Mouse (Mus musculus): ENCODE measurements around the gene 1700029P11Rik. TPM values are rescaled to one million over a fixed set of nuclear protein-coding genes. Genes with fewer than 3 reads are reported as not detected.

Gene 1700029P11Rik
- polyA plus RNA-seq, 1 experiment from 2014 or later = not detected

DNA sequence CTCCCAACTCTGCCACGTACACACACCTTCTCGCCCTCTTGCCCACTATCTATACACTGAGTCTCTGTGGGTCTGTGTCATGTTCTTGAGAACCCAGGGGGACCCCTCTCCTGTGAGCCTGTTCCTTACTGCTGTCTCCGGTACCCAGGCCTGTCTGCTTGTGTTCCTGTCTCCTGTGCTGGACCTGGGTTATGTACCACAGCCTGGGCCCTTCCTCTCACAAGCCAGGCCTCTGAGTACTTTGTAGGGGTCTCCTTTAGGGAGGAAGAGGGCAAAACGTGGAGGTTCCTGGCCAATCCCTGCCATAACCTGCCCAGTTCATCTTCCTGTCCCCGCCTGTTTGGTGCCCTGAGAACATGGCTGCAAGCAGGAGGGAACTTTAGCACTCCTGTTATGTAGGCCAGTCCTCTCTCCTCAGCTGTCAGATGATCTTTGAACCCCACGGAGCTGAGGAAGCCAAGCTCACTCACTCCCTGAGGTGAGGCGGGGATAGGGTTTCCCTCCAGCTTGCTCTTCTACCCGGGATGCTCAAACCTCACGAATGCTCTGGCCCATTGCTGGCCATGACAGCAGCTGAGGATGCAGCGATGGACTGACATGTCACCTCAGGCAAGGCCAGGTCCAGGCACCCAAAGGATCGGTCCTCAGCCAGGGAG, 30.7 kb upstream of the 1700029P11Rik start:
- ATAC-seq (ENCODE audit: insufficient read depth) = no peak

GRCm38 (mm10) chr15:81950716-81951115, 29.6 kb upstream of the 1700029P11Rik start:
- no peak overlapping the region for H3K27ac ChIP-seq (ENCODE audit: low read depth)
- peaks cover 29% of the 10 kb centered on the region; the same call in 1 of the 2 replicates for H3K36me3 ChIP-seq (ENCODE audit: insufficient read depth)
- ATAC-seq (ENCODE audit: insufficient read depth) (no peak), DNase-seq (no peak)
- H3K4me3 ChIP-seq (ENCODE audit: low read depth, low read length) = no peak overlapping the region
- no peaks in the 10 kb centered on the region for H3K9me3 ChIP-seq (ENCODE audit: low read depth, low read length)
- WGBS = 75% methylated on average over 5 of the region's 5 CpGs
- no peak for TF ChIP-seq CTCF (IDR thresholded peaks at IDR 0.05; ENCODE audit: low read depth)
- H3K4me1 ChIP-seq (ENCODE audit: insufficient read depth) = no peaks in the 10 kb centered on the region
- no peak overlapping the region for H3K9ac ChIP-seq
- H3K4me2 ChIP-seq = no peak overlapping the region
- H3K27me3 ChIP-seq (ENCODE audit: insufficient read depth, low read length) = no peaks in the 10 kb centered on the region

More for the DNA sequence above, 30.7 kb upstream of the 1700029P11Rik start:
- Histone ChIP-seq H3K4me3 (ENCODE audit: low read depth, low read length) (no peak overlapping the region), H3K36me3 (ENCODE audit: insufficient read depth) (peaks cover 19% of the 10 kb centered on the region; the same call in 1 of the 2 replicates), H3K4me2 (no peak overlapping the region), H3K27me3 (ENCODE audit: insufficient read depth, low read length) (no peaks in the 10 kb centered on the region), H3K9ac (no peak overlapping the region), H3K9me3 (ENCODE audit: low read depth, low read length) (no peaks in the 10 kb centered on the region), H3K4me1 (ENCODE audit: insufficient read depth) (no peaks in the 10 kb centered on the region), H3K27ac (ENCODE audit: low read depth) (no peak overlapping the region)
- TF ChIP-seq CTCF (IDR thresholded peaks at IDR 0.05; ENCODE audit: low read depth) = no peak
- 66% methylated on average over 11 of the region's 11 CpGs for WGBS
- no peak for DNase-seq

DNA sequence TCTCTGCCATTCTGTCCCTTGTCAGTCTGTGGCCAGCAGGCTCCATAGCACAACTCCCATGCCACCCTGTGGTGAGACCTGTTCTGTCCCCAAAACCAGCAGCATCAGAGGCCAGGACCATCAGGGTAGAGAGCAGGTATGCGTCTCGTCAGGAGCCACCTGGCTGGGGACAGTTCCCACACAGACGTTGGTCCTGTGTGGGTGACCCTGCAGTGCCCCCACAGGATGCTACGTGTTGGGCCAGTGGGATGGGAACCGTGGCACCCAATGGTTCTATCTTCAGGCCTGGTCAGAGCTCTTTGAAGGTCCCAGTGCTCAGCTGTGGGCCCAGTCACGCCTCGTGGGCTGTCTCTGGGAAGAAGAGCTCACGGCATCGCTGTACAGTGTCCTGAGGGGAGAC, 29.2 kb upstream of the 1700029P11Rik start:
- no peak for TF ChIP-seq CTCF (IDR thresholded peaks at IDR 0.05; ENCODE audit: low read depth)
- no peak for DNase-seq
- Histone ChIP-seq H3K36me3 (ENCODE audit: insufficient read depth) (peaks cover 30% of the 10 kb centered on the region; the same call in 1 of the 2 replicates), H3K4me1 (ENCODE audit: insufficient read depth) (no peaks in the 10 kb centered on the region), H3K4me3 (ENCODE audit: low read depth, low read length) (no peak overlapping the region), H3K27me3 (ENCODE audit: insufficient read depth, low read length) (no peaks in the 10 kb centered on the region), H3K9me3 (ENCODE audit: low read depth, low read length) (no peaks in the 10 kb centered on the region), H3K27ac (ENCODE audit: low read depth) (no peak overlapping the region), H3K4me2 (no peak overlapping the region), H3K9ac (no peak overlapping the region)
- ATAC-seq (ENCODE audit: insufficient read depth) = no peak
- 78% methylated on average over 9 of the region's 9 CpGs for WGBS

DNA sequence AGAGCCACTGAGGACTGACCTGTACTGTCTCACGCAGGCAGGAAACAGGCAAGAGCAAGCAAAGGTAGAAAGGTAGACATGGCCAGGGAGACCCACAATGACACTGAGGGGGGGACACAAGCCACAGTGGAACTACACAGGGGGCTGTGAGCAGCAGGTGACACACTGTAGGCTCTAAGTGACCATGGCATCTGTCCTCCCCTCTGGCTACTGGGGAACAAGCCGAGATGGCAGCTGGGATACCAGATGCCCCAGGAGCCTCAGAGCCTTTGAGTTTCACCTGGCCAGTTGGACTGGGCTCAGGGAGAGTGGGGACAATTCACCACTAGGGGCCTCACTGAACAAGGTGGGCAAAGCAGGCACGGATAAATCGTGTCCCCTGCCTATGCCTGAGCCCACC, 28.0 kb upstream of the 1700029P11Rik start:
- no peak for ATAC-seq (ENCODE audit: insufficient read depth)
- H3K4me3 ChIP-seq (ENCODE audit: low read depth, low read length) = no peak overlapping the region

DNA sequence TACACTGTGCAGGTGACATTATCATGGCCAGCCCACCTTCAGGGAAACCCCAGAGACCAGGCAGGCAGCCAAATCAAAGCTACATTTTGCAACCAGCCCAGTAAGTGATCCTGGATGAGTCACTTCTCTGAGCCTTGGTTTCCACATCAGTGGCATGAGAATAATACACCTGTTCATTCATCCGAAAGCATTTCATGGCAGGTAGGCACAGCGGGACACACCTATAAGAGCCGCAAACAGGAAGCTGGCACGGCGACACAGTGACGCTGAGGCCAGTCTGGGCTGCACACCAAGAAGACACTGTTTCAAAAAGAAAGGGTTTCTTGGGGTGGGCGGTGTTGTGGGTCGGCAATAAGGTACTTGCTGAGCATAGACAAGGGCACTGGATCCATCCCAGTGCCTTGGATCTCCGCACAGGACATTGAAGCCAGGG, 26.2 kb upstream of the 1700029P11Rik start:
- H3K4me1 ChIP-seq (ENCODE audit: insufficient read depth) = no peaks in the 10 kb centered on the region
- no peak for ATAC-seq (ENCODE audit: insufficient read depth)
- H3K4me2 ChIP-seq = no peak overlapping the region
- H3K4me3 ChIP-seq (ENCODE audit: low read depth, low read length) = no peak overlapping the region
- no peak overlapping the region for H3K9ac ChIP-seq
- H3K27me3 ChIP-seq (ENCODE audit: insufficient read depth, low read length) = no peaks in the 10 kb centered on the region
- H3K9me3 ChIP-seq (ENCODE audit: low read depth, low read length) = no peaks in the 10 kb centered on the region
- no peak for DNase-seq
- no peak for TF ChIP-seq CTCF (IDR thresholded peaks at IDR 0.05; ENCODE audit: low read depth)
- H3K36me3 ChIP-seq (ENCODE audit: insufficient read depth) = peaks cover 30% of the 10 kb centered on the region; the same call in 1 of the 2 replicates
- WGBS = 93% methylated on average over 9 of the region's 9 CpGs
- H3K27ac ChIP-seq (ENCODE audit: low read depth) = no peak overlapping the region

More for the DNA sequence above, 28.0 kb upstream of the 1700029P11Rik start:
- Histone ChIP-seq H3K27ac (ENCODE audit: low read depth) (no peak overlapping the region), H3K4me1 (ENCODE audit: insufficient read depth) (no peaks in the 10 kb centered on the region), H3K36me3 (ENCODE audit: insufficient read depth) (peaks cover 30% of the 10 kb centered on the region; the same call in 1 of the 2 replicates), H3K27me3 (ENCODE audit: insufficient read depth, low read length) (no peaks in the 10 kb centered on the region), H3K4me2 (no peak overlapping the region), H3K9me3 (ENCODE audit: low read depth, low read length) (no peaks in the 10 kb centered on the region), H3K9ac (no peak overlapping the region)
- no peak for DNase-seq
- 68% methylated on average over 4 of the region's 4 CpGs for WGBS
- TF ChIP-seq CTCF (IDR thresholded peaks at IDR 0.05; ENCODE audit: low read depth) = no peak

DNA sequence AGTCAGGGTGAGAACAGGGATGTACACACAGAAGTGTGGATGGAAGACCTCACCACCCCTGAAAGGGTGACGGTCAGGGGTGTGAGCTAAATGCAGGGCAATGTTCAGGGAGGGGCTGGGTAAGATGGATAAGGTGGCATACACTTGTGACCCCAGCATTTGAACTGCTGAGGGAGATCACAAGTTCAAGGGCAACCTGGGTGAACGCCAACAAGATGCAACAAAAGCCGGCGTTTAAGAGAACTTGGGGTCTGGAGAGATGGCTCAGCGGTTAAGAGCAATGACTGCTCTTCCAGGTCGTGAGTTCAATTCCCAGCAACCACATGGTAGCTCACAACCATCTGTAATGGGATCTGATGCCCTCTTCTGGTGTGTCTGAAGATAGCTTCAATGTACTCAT, 25.6 kb upstream of the 1700029P11Rik start:
- Histone ChIP-seq H3K9me3 (ENCODE audit: low read depth, low read length) (no peaks in the 10 kb centered on the region), H3K4me2 (no peak overlapping the region), H3K9ac (no peak overlapping the region), H3K27ac (ENCODE audit: low read depth) (no peak overlapping the region), H3K4me3 (ENCODE audit: low read depth, low read length) (no peak overlapping the region), H3K4me1 (ENCODE audit: insufficient read depth) (no peaks in the 10 kb centered on the region), H3K27me3 (ENCODE audit: insufficient read depth, low read length) (no peaks in the 10 kb centered on the region), H3K36me3 (ENCODE audit: insufficient read depth) (peaks cover 30% of the 10 kb centered on the region; the same call in 1 of the 2 replicates)
- DNase-seq (no peak), ATAC-seq (ENCODE audit: insufficient read depth) (no peak)
- no peak for TF ChIP-seq CTCF (IDR thresholded peaks at IDR 0.05; ENCODE audit: low read depth)
- WGBS = 88% methylated on average over 6 of the region's 6 CpGs

GRCm38 (mm10) chr15:81955414-81955813, 24.9 kb upstream of the 1700029P11Rik start:
- no peak overlapping the region for H3K27ac ChIP-seq (ENCODE audit: low read depth)
- H3K9ac ChIP-seq = no peak overlapping the region
- WGBS = 89% methylated on average over 15 of the region's 15 CpGs
- no peaks in the 10 kb centered on the region for H3K27me3 ChIP-seq (ENCODE audit: insufficient read depth, low read length)
- no peaks in the 10 kb centered on the region for H3K9me3 ChIP-seq (ENCODE audit: low read depth, low read length)
- H3K36me3 ChIP-seq (ENCODE audit: insufficient read depth) = peaks cover 30% of the 10 kb centered on the region; the same call in 1 of the 2 replicates
- ATAC-seq (ENCODE audit: insufficient read depth) (no peak), DNase-seq (no peak)
- no peak overlapping the region for H3K4me3 ChIP-seq (ENCODE audit: low read depth, low read length)
- H3K4me2 ChIP-seq = no peak overlapping the region
- no peaks in the 10 kb centered on the region for H3K4me1 ChIP-seq (ENCODE audit: insufficient read depth)
- no peak for TF ChIP-seq CTCF (IDR thresholded peaks at IDR 0.05; ENCODE audit: low read depth)
